Mouse (Mus musculus) small intestine, adult 2 months (tissue): ENCODE measurements around the gene Prkcb.

Experiments
- CTCF ChIP-seq: fragments of 200-500 bp; IDR thresholded peaks from 2 replicates; pipeline ENCODE4 v1.5.1; 2012; ENCODE audit warnings: low read depth, mild to moderate bottlenecking, control low read depth, inconsistent platforms, low read length, moderate library complexity, mixed read lengths; ENCODE audit not compliant: insufficient replicate concordance, insufficient read length; ENCODE audit errors: extremely low read depth
- POLR2A ChIP-seq: fragments of 200-500 bp; IDR thresholded peaks from 2 replicates; pipeline ENCODE4 v1.6.1; 2012; ENCODE audit warnings: low read depth, mild to moderate bottlenecking, control low read depth, inconsistent platforms, low read length, moderate library complexity

GRCm38 (mm10) chr7:122580158-122580475 is 291.6 kb downstream of the Prkcb start:
- TF ChIP-seq POLR2A (no peak), CTCF (no peak)
